ENCODE assay signal across 15 mouse cellular contexts in the genomic region with DNA sequence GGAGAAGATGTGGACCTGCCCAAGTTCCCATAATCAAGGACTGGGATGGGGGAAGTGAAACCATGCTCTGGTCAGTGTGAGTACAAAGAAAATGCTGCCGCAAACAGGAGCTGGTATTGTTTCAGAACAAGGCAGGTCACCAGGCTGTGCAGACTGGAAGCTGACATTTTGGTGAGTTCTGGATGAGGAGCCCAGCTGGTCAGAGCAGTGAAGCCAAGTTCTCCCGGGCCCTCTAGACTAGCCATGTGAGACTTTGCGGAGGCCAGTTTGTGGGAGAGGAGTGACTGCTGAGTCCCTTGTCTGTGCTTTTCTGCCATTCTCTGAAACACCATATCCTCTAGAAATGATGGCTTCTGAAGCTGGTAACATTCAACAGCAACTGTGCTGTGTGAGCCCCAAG.
DNase-seq lines count a peak whose midpoint lies in the region; ATAC-seq lines count a peak whose summit lies in the region.
"Had no signal": no experiment of that assay in that cellular context is flagged by ENCODE, and none has a peak within 500 bp of the region (broad histone marks: within the 10 kb centered on the region; RNA-seq: fewer than 3 reads in every experiment).

No protein-coding gene starts in this region.

- ATAC-seq in frontal cortex, adult (ENCODE audit: low TSS enrichment): peak; percentile 47; the same call in 1 of the 2 replicates
- no peak for ATAC-seq in CD4-positive, CD25-positive, alpha-beta regulatory T cell, adult 4 months
- ATAC-seq: forebrain, embryonic 14.5 days; intestine, embryonic 16.5 days had no signal

- peak; percentile 10 to 12 for DNase-seq in cerebellum, adult 18-20 months
- no peak for DNase-seq in cerebellum, adult 11 months
- no peak for DNase-seq in frontal cortex, adult 2 months (ENCODE audit: extremely low spot score in 1 of 2, low spot score in 1 of 2)
- peak; percentile 53 to 66 for DNase-seq in cerebellum, postnatal 25 days
- DNase-seq in lung, postnatal 4 days: no peak
- DNase-seq: adrenal gland, postnatal 10 days; B cell, adult 2 months; gastrocnemius, postnatal 14 days; heart, adult 11 months; heart, postnatal 36 days; kidney, adult 2 months had no signal

Comparison
In these comparisons a context has a peak if more than half of its experiments do, and no peak if none do; other contexts are left out.
1. DNase-seq: peak in cerebellum, adult 18-20 months (2 of 2) and cerebellum, postnatal 25 days (2 of 2); none in cerebellum, adult 11 months (single experiment), frontal cortex, adult 2 months (0 of 2) and lung, postnatal 4 days (0 of 2).